Mouse (Mus musculus) testis, adult 2 months (tissue): ENCODE data around the gene Lce1c.

Experiments
- CTCF ChIP-seq: fragments of 200-500 bp; IDR thresholded peaks from 2 replicates; pipeline ENCODE4 v1.5.1; 2012; ENCODE audit warnings: low read depth, mild to moderate bottlenecking, inconsistent platforms, low read length, moderate library complexity; ENCODE audit not compliant: control insufficient read depth, insufficient read depth, insufficient replicate concordance
- POLR2A ChIP-seq: fragments of 200-500 bp; IDR thresholded peaks from 2 replicates; pipeline ENCODE4 v1.6.1; 2012; ENCODE audit warnings: low read depth, mild to moderate bottlenecking, inconsistent platforms, low read length, moderate library complexity; ENCODE audit not compliant: control insufficient read depth

GRCm38 (mm10) chr3:92722631-92723030 lies 43.6 kb downstream of the Lce1c start:
- TF ChIP-seq POLR2A: no peak
- no peak for TF ChIP-seq CTCF
